Mouse (Mus musculus) layer of hippocampus, adult 18-20 months (tissue): ENCODE data around the gene Taar8a. TPM values are rescaled to one million over a fixed set of nuclear protein-coding genes. Genes with fewer than 3 reads are reported as not detected.

Experiments
- total RNA-seq, 2 experiments: library from RNA; stranded (reverse); gene quantifications; 2 replicates each; pipeline ENCODE4 v1.2.3; 2021

Gene Taar8a
- total RNA-seq, 2 experiments from 2014 or later = not detected

Other genes starting within 250 kb of the Taar8a start
- gene Vnn3, start 225.0 kb upstream of the Taar8a start, total RNA-seq = under 1 TPM in 1 of 2 experiments, not detected in 1; 0.23 TPM
- gene Vnn1, start 181.8 kb upstream of the Taar8a start, total RNA-seq = under 1 TPM in 1 of 2 experiments, not detected in 1; 0.37 TPM
- gene Taar1, start 156.1 kb upstream of the Taar8a start, total RNA-seq = not detected
- gene Taar2, start 137.9 kb upstream of the Taar8a start, total RNA-seq = not detected
- gene Taar3, start 126.9 kb upstream of the Taar8a start, total RNA-seq = not detected
- not detected for gene Taar4, start 116.0 kb upstream of the Taar8a start, total RNA-seq
- not detected for gene Taar5, start 105.8 kb upstream of the Taar8a start, total RNA-seq
- not detected for gene Taar6, start 90.9 kb upstream of the Taar8a start, total RNA-seq
- not detected for gene Taar7a, start 83.0 kb upstream of the Taar8a start, total RNA-seq
- not detected for gene Taar7b, start 76.6 kb upstream of the Taar8a start, total RNA-seq
- gene Taar7d, start 49.3 kb upstream of the Taar8a start, total RNA-seq = not detected
- not detected for gene Taar7e, start 38.9 kb upstream of the Taar8a start, total RNA-seq
- not detected for gene Taar7f, start 27.0 kb upstream of the Taar8a start, total RNA-seq
- gene Taar8b, start 15.8 kb downstream of the Taar8a start, total RNA-seq = not detected
- gene Taar8c, start 25.4 kb downstream of the Taar8a start, total RNA-seq = not detected
- gene Taar9, start 33.0 kb downstream of the Taar8a start, total RNA-seq = not detected
- gene Stx7, start 72.8 kb downstream of the Taar8a start, total RNA-seq = 100 to 1,000 TPM; 134 to 140 TPM
- gene Moxd1, start 147.0 kb downstream of the Taar8a start, total RNA-seq = 10 to 100 TPM; 10.1 to 11.4 TPM